Mouse (Mus musculus) cortical plate, adult 2 months (tissue): ENCODE data around the gene Cytip.

Experiments used
- CTCF ChIP-seq: fragments of 200-500 bp; IDR thresholded peaks from 2 replicates; pipeline ENCODE4 v1.5.1; 2011; ENCODE audit warnings: mild to moderate bottlenecking, control low read depth, low read length; ENCODE audit not compliant: insufficient read depth; ENCODE audit errors: extremely low read depth
- POLR2A ChIP-seq: fragments of 200-500 bp; IDR thresholded peaks from 2 replicates; pipeline ENCODE4 v1.6.1; 2011; ENCODE audit warnings: mild to moderate bottlenecking, low read length, control low read depth; ENCODE audit not compliant: insufficient read depth; ENCODE audit errors: extremely low read depth

DNA sequence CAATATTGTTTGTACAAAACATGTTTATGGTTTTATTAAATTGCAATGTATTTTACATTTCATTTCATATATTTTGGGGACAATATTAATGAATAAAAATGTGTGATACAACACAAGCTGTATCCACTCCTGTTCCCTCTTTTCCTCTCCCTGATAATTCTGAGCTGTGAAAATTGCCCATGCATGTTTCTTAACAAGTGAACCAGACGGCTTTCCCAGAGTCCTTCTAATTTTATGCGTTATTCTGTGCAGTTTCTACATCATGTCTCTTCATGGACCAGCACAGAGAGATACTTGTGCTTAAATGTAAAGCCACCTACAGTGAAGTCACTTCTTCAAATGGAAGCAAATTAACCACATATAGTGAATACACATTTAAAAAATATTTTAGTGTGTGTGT, 42.2 kb upstream of the Cytip start:
- TF ChIP-seq POLR2A: no peak
- TF ChIP-seq CTCF: no peak
